Mouse (Mus musculus) embryonic fibroblast, embryonic 13.5 days (primary cell): ENCODE results near the gene Pde6d.

Experiments used
- CTCF ChIP-seq: IDR thresholded peaks from 2 replicates; pipeline ENCODE4 v1.5.1; 2011; ENCODE audit warnings: mild to moderate bottlenecking, control low read depth, low read length, moderate library complexity, borderline replicate concordance; ENCODE audit not compliant: insufficient read depth
- POLR2A ChIP-seq: IDR thresholded peaks from 2 replicates; pipeline ENCODE4 v1.6.1; 2011; ENCODE audit warnings: low read depth, mild to moderate bottlenecking, control low read depth, low read length, moderate library complexity

GRCm38 (mm10) chr1:86622296-86622695 is 39.9 kb upstream of the Pde6d start:
- TF ChIP-seq CTCF: no peak
- TF ChIP-seq POLR2A: no peak
